Mouse (Mus musculus) natural killer cell, adult 2 months (primary cell): ENCODE results near the gene Atp13a3.
"Not testable (repeated sequence)": the region's sequence is repeated elsewhere in the genome, so short reads cannot be mapped to it uniquely, and the experiment has no call there.

Source experiments
- DNase-seq, 2 experiments: peaks; one replicate each; pipeline ENCODE4 v3.0.0; 2022; ENCODE audit warnings: low spot score in 2 of 2

Atp13a3 gene

DNA sequence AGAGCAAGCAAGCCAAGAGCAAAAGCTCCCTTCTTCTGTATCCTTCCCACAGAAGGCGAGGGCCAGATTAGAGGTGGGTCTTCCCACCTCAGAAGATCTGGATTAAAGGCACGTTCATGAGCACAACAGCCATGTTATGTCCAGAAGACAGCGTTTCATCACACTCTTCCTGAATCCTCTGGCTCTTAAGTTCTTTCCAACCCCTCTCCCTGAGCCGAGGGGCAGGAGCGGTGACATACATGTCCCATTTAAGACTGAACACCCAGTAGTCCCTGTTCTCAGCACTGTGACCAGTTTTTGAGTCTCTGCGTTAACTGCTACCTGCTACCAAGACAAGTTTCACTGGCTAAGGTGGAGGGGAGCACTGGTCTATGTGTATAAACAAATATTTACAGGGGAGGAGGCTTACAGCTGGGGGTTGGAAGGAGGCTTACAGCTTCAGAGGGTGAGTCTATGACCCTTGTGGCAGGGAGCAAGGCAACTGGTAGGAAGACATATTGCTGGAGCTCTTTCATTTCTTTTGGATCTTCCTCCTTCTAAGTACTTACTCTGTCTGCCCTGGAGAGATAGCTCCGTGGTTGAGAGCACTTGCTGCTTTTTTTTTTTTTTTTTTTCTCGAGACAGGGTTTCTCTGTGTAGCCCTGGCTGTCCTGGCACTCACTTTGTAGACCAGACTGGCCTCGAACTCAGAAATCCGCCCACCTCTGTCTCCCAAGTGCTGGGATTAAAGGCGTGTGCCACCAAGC, at the start of gene Atp13a3:
Atp13a3 (minus strand) TSS at position 51 of the 746 bp plus-strand sequence.
- no peak for DNase-seq

DNA sequence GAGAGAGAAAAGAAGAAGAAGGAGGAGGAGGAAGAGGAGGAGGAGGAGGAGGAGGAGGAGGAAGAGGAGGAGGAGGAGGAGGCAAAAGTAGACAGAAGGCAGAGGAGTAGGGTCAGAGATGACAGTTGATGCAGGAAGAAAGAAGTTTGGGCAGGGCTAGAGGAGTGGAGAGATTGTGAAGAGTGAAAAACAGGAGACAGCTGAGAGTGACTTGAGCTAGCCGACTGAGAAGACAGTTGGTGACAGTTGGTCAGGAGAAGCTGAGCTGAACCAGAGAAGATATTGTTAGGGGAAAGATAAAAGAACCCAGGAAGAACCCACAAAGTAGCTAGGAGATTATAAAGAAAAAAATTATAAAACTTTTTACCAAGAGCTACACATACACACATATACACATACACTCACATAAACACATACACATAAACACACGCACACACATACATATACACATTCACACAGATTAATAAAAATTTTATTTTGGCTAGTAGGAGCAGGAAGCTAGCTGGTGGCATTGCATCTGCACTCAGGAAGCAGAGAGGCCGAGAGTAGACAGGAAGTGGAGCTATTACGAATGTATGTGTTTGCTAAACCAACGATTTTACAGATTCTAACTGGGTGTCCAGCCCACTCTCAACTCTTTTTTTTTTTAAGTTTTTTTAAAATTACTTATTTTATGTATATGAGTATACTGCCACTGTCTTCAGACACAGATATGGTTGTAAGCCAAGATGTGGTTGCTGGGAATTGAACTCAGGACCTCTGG, 47.6 kb upstream of the Atp13a3 start:
- peak in 1 of 2 experiments; percentile 5 for DNase-seq

DNA sequence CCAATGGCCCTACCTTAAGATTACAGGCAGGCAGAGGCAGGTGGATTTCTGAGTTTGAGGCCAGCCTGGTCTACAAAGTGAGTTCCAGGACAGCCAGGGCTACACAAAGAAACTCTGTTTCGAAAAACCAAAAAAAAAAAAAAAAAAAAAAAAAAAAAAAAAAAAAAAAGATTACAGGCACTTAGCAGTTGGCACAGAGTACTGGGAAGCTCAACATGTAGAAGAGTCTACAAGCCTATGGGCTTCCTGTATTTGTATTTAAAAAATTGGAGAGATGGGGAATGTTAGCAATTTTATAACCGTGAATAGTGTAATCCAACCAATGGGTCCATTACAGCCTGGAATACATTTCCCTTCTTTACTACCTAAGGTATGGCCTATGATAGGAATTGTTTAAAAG, 45.4 kb upstream of the Atp13a3 start:
- DNase-seq: not testable (repeated sequence)

DNA sequence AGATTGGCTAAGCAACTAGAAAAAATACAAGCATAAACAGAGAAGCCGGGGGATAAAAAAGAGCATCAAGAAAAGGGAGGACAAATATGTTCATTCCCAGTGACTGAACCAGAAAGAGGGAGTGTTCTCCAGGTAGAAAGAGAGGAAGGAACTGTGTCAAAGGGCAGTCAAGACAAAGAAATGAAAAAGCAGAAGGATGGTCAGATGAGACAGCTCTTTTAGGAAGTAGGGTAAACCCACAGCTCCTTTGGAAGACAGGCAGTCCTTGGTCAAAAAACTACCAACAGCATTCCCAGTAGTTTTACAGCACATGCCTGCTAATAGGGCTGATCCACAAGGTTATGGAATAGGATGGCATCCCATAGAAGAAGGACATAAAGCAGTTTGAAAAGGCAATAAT, 43.2 kb upstream of the Atp13a3 start:
- DNase-seq: no peak

GRCm38 (mm10) chr16:30448169-30448568, 42.4 kb upstream of the Atp13a3 start:
- DNase-seq: no peak

DNA sequence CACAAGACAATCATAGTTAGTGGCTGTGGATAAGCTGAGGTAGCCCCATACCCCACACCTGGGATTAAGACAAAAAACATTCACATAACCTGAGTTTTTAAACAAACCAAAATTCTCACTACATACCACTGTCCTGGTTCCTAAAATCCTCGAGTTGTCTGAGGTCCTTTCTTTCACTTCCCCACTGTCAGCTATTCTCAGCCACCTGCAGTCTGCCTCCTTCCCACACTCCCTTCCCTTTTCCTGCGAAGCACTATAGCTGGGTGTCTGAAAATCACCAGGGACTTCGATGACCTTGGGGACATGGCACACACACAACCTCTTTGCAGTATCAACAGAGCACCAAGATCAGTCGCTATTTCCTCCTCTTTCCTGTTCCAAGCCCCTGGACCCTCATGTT, 41.9 kb upstream of the Atp13a3 start:
- DNase-seq: no peak

DNA sequence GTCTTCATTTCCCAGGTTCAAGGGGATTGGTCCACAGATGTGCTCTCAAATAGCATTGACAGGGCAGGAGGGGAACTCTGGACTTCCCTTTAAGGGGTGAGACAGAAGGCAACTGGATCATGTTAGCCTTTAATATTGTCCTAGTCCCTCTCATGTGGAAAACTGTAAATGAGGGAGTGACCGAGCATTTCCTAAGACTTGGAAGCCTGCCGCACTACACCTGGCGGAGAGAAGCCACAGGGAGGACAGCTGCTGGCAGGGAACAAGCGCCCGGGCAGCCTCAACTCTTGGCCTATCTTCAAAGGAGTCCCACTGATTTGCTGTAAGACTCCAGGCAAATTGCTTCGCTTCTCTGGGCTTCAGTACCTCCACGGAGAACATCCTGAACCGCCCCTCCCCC, 37.6 kb upstream of the Atp13a3 start:
- no peak for DNase-seq

DNA sequence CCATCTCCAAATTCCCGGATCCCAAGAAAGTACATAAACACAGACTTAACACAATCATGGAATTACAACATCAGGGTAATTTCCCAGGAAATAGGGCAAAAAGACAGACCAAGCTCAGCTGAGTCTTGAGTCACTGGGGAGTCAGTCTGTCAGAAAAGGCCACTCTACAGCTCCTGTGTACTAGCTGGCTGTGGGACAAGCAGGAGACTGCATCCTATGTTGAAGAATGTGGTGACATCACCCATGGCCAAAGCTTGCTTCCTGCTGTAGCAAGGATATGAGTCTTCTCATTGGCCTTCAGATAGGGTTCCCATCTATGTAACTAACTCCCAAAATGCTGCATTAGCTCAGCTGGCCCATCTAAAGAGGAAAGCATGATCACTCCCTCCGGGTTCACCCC, 36.7 kb upstream of the Atp13a3 start:
- DNase-seq: no peak

- no peak for DNase-seq
Measured at GRCm38 (mm10) chr16:30441409-30441808, 35.6 kb upstream of the Atp13a3 start.

GRCm38 (mm10) chr16:30439841-30440240, 34.1 kb upstream of the Atp13a3 start:
- DNase-seq: no peak

DNA sequence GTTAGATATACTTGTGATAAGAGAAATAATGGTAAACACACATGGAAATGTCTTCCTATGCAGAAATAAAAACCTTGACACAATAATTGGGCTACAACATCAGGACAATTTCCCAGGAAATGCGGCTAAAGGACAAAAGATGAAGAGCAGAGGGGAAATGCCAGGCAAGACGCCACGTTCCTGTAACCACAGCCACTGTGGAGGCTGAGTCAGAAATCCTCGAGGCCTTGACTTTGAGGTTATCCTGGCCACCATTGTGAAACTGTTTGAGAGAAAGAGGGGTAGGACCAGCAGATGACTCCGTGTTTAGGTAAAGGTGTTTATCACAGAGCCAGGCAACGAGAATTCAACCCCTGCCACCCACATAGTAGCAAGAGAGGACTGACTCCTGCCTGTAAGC, 33.6 kb upstream of the Atp13a3 start:
- DNase-seq: no peak

GRCm38 (mm10) chr16:30436276-30436675, 30.5 kb upstream of the Atp13a3 start:
- DNase-seq: no peak

DNA sequence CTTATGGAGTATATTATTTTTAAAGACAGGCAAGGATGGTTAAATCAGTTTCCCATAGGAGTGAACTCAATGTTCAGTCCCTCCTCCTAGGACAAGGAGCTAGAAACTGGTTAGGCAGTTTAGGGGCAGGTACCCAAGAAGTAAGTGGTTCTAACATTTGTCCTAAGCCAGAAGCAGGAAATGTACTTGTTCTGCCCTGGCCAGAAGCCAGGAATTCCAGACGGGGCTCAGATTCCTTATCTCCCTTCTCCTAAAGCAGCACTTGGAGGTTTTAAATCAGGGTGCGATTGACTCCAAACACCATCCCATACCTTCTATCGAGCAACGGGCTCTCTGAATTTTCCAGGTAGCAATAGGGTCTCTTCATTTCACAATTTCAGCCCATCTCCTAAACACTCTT, 29.6 kb upstream of the Atp13a3 start:
- no peak for DNase-seq

- DNase-seq: no peak
Measured at GRCm38 (mm10) chr16:30433148-30433547, 27.4 kb upstream of the Atp13a3 start.

GRCm38 (mm10) chr16:30432111-30432510, 26.3 kb upstream of the Atp13a3 start:
- no peak for DNase-seq

DNA sequence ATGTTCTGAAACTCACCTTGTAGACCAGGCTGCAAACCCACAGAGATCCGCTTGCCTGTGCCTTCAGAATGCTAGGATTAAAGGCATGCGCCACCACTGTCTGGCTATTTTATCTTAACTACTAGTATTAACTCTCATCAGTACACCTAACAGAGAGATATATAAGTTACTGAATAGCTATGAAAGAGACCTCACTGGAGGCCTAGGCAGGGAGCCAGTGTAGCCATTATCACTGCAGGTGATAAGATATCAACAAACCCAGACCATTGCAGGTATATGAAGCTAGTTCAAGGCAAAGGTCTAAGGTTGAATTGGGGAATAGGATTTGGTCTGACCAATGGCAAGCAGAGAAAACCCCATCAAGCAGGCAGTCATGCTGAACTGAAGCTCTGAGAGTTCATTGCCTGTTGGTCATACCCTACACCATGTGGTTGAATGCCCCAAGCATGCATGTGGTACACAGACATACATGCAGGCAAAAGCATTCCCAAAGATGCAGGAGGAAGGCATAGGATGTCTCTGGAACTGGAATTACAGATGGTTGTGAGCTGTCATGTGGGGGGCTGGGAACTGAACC, 24.8 kb upstream of the Atp13a3 start:
- DNase-seq: no peak

GRCm38 (mm10) chr16:30428753-30429260, 23.0 kb upstream of the Atp13a3 start:
- DNase-seq: no peak

- DNase-seq: no peak
Measured at GRCm38 (mm10) chr16:30427466-30427865, 21.7 kb upstream of the Atp13a3 start.

DNA sequence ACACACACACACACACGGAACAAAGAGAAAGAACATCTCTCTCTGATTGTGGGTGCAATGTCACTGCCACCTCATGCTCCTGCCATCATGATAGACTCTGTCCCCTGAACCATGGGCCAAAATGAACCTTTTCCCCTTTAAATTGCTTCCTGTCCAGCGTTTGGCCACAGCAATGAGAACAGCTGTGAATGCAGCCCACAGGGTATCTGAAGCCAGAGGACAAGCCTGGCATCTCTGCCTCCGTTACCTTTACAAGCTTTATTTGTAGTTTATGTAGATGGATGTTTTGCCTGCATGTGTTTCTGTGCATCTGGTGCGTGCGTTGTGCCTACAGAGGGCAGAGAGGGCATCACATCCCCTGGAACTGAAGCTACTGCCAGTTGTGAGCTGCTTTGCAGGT, 21.2 kb upstream of the Atp13a3 start:
- no peak for DNase-seq

- no peak for DNase-seq
Measured at GRCm38 (mm10) chr16:30425980-30426379, 20.2 kb upstream of the Atp13a3 start.

DNA sequence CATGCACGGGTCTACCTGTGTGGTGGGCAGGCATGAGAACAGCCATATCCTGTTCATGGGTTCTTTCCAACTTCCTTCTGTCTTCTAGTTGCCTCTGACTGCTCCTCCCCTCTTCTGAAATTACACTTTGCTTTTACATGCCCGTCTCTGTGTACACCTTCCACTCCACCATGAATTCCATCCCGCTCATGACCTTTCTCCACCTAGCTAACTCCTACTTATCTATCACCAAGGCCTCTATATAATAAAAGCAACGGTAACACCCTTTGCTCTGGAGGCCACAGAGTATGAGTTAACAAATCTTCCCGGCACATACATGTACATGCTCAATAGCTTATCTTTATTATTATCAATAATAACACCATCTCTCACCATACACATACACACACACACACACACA, 18.3 kb upstream of the Atp13a3 start:
- no peak for DNase-seq

GRCm38 (mm10) chr16:30416707-30417106, 10.9 kb upstream of the Atp13a3 start:
- no peak for DNase-seq

DNA sequence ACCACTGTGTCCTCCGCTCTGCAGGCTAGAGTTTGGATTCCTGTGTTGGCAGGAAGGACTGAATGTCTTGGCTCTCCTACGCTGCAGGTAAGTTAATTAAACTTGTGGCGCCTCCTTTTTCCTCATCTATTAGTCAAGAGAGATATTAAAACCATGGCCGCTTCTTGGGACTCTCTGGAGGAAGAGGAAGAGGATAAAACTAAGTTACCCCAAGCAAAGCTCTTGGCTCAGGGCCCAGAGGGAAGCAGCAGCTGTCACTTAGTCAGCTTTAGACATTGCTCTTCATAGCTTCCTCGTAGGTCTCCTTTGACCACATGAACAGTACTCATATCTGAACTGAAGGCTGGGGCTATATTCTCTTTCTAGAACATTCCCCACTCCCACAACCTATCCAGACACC, 10.5 kb upstream of the Atp13a3 start:
- DNase-seq: no peak
